Mouse (Mus musculus) embryonic fibroblast, embryonic 13.5 days (primary cell): ENCODE measurements around the gene Defa23.

ENCODE experiments used
- CTCF ChIP-seq: IDR thresholded peaks from 2 replicates; pipeline ENCODE4 v1.5.1; 2011; ENCODE audit warnings: mild to moderate bottlenecking, control low read depth, low read length, moderate library complexity, borderline replicate concordance; ENCODE audit not compliant: insufficient read depth
- POLR2A ChIP-seq: IDR thresholded peaks from 2 replicates; pipeline ENCODE4 v1.6.1; 2011; ENCODE audit warnings: low read depth, mild to moderate bottlenecking, control low read depth, low read length, moderate library complexity

- TF ChIP-seq POLR2A (no peak), CTCF (no peak)
Measured at GRCm38 (mm10) chr8:21006801-21007200, 48.0 kb upstream of the Defa23 start.
